Mouse (Mus musculus) small intestine, adult 2 months (tissue): ENCODE measurements around the gene Tom1. TPM values are rescaled to one million over a fixed set of nuclear protein-coding genes. Genes with fewer than 3 reads are reported as not detected.

Experiments
- H3K27ac ChIP-seq: fragments of 200-500 bp; 2 replicates; pipeline ENCODE4 v1.5.1; 2012; ENCODE audit warnings: low read depth, low read length, control low read depth, inconsistent platforms; ENCODE audit not compliant: insufficient read depth
- H3K27me3 ChIP-seq: fragments of 200-500 bp; 2 replicates; pipeline ENCODE4 v1.6.1; 2012; ENCODE audit warnings: mild to moderate bottlenecking, moderate library complexity, low read length, inconsistent platforms; ENCODE audit not compliant: control insufficient read depth, insufficient read depth
- H3K36me3 ChIP-seq: fragments of 200-500 bp; 2 replicates; pipeline ENCODE4 v1.6.1; 2012; ENCODE audit warnings: mild to moderate bottlenecking, low read length, control low read depth, inconsistent platforms; ENCODE audit not compliant: control insufficient read depth, insufficient read depth
- H3K4me1 ChIP-seq: fragments of 200-500 bp; 2 replicates; pipeline ENCODE4 v1.6.1; 2012; ENCODE audit warnings: low read length, inconsistent platforms, mixed read lengths; ENCODE audit not compliant: control insufficient read depth, insufficient read depth, insufficient read length
- H3K4me3 ChIP-seq: fragments of 200-500 bp; 2 replicates; pipeline ENCODE4 v1.5.1; 2012; ENCODE audit warnings: low read depth, mild to moderate bottlenecking, control low read depth, inconsistent platforms, low read length, moderate library complexity
- CTCF ChIP-seq: fragments of 200-500 bp; IDR thresholded peaks from 2 replicates; pipeline ENCODE4 v1.5.1; 2012; ENCODE audit warnings: low read depth, mild to moderate bottlenecking, control low read depth, inconsistent platforms, low read length, moderate library complexity, mixed read lengths; ENCODE audit not compliant: insufficient replicate concordance, insufficient read length; ENCODE audit errors: extremely low read depth
- POLR2A ChIP-seq: fragments of 200-500 bp; IDR thresholded peaks from 2 replicates; pipeline ENCODE4 v1.6.1; 2012; ENCODE audit warnings: low read depth, mild to moderate bottlenecking, control low read depth, inconsistent platforms, low read length, moderate library complexity
- WGBS: fragments of 180-500 bp; shearing (Covaris S2); methylation state at CpG from one replicate; pipeline ENCODE4 v1.1.7; 2018; 5-methylcytosine and 5-hydroxymethylcytosine counted together
- polyA plus RNA-seq: library from polyadenylated mRNA; depleted of rRNA; stranded (reverse); fragments of >200 nt; gene quantifications from 2 replicates; pipeline ENCODE4 v1.2.3, GENCODE M21; 2012

Tom1 gene
- polyA plus RNA-seq, 1 experiment, result 28.0 TPM

- TF ChIP-seq POLR2A, result no peak
- no peak for TF ChIP-seq CTCF
- Histone ChIP-seq H3K4me3 (no peak overlapping the region), H3K36me3 (peaks cover 30% of the 10 kb centered on the region), H3K4me1 (no peaks in the 10 kb centered on the region), H3K27me3 (no peaks in the 10 kb centered on the region), H3K27ac (no peak overlapping the region)
- WGBS, result 88% methylated on average over 3 of the region's 3 CpGs
Observed at GRCm38 (mm10) chr8:75000431-75000830, 33.1 kb upstream of the Tom1 start.

DNA sequence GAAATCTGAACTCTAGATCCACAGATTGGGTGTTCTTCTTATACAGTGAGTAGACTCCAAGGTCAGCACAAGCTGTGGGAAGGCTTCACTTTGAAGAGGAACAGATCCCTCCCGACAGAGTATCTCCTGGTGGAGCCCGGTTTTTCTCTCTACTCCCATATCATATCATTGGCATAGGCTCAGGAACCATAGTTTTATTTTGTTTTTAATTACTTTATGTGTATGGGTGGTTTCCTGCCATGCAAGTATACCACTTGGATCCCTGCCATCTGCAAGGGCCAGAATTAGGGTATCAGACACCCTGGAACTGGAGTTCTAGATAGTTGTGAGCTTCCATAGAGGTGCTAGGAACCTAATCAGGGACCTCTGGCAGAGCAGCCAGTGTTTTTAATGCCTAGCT is 24.7 kb upstream of the Tom1 start:
- H3K36me3 ChIP-seq, result peaks cover 6% of the 10 kb centered on the region; the same call in 1 of the 2 replicates
- H3K27me3 ChIP-seq, result no peaks in the 10 kb centered on the region
- no peak overlapping the region for H3K4me3 ChIP-seq
- H3K4me1 ChIP-seq, result no peaks in the 10 kb centered on the region
- no peak overlapping the region for H3K27ac ChIP-seq
- WGBS, result 66% methylated on average over 2 of the region's 2 CpGs
- TF ChIP-seq CTCF, result no peak
- TF ChIP-seq POLR2A, result no peak

GRCm38 (mm10) chr8:75013557-75013956 is 19.9 kb upstream of the Tom1 start:
- TF ChIP-seq POLR2A (no peak), CTCF (no peak)
- Histone ChIP-seq H3K4me3 (no peak overlapping the region), H3K27me3 (no peaks in the 10 kb centered on the region), H3K4me1 (no peaks in the 10 kb centered on the region), H3K36me3 (peaks cover 2% of the 10 kb centered on the region; the same call in 1 of the 2 replicates), H3K27ac (no peak overlapping the region)
- WGBS, result 67% methylated on average over 2 of the region's 2 CpGs

- 73% methylated on average over 3 of the region's 3 CpGs for WGBS
- TF ChIP-seq POLR2A (no peak), CTCF (no peak)
- H3K27ac ChIP-seq, result no peak overlapping the region
- no peaks in the 10 kb centered on the region for H3K27me3 ChIP-seq
- H3K4me1 ChIP-seq, result no peaks in the 10 kb centered on the region
- peaks cover 1% of the 10 kb centered on the region; the same call in 1 of the 2 replicates for H3K36me3 ChIP-seq
- H3K4me3 ChIP-seq, result no peak overlapping the region
Observed at GRCm38 (mm10) chr8:75013964-75014363, 19.5 kb upstream of the Tom1 start.

GRCm38 (mm10) chr8:75015981-75016380 is 17.5 kb upstream of the Tom1 start:
- no peak overlapping the region for H3K4me3 ChIP-seq
- TF ChIP-seq POLR2A, result no peak
- no peak for TF ChIP-seq CTCF
- WGBS, result 60% methylated on average over 2 of the region's 2 CpGs
- 0 out of 2 replicates have a peak, but pooled peaks cover 3% of the 10 kb centered on the region for H3K36me3 ChIP-seq
- no peaks in the 10 kb centered on the region for H3K27me3 ChIP-seq
- H3K27ac ChIP-seq, result no peak overlapping the region
- H3K4me1 ChIP-seq, result no peaks in the 10 kb centered on the region

DNA sequence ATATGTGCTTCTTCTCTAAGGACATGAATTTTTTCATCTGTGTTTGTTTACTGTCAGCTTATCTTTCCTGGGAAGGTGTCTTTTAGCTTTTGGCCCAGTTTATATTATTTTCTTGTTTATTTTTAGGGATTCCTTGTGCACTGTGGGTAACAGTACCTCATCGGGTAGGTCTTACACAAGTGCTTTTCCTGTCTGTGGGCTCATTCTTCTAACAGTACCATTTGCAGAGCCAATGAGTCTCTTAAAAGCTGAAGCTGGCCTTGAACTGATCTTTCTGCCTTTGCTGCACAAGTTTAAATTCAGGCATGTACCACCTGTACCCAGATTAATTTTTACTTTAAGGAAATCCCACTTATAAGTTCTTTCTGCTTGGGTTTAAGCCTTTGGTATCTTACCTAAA is 17.1 kb upstream of the Tom1 start:
- H3K4me3 ChIP-seq, result no peak overlapping the region
- H3K27me3 ChIP-seq, result no peaks in the 10 kb centered on the region
- TF ChIP-seq POLR2A, result no peak
- H3K4me1 ChIP-seq, result no peaks in the 10 kb centered on the region
- 65% methylated on average over 1 of the region's 1 CpGs for WGBS
- H3K27ac ChIP-seq, result no peak overlapping the region
- 0 out of 2 replicates have a peak, but pooled peaks cover 3% of the 10 kb centered on the region for H3K36me3 ChIP-seq

DNA sequence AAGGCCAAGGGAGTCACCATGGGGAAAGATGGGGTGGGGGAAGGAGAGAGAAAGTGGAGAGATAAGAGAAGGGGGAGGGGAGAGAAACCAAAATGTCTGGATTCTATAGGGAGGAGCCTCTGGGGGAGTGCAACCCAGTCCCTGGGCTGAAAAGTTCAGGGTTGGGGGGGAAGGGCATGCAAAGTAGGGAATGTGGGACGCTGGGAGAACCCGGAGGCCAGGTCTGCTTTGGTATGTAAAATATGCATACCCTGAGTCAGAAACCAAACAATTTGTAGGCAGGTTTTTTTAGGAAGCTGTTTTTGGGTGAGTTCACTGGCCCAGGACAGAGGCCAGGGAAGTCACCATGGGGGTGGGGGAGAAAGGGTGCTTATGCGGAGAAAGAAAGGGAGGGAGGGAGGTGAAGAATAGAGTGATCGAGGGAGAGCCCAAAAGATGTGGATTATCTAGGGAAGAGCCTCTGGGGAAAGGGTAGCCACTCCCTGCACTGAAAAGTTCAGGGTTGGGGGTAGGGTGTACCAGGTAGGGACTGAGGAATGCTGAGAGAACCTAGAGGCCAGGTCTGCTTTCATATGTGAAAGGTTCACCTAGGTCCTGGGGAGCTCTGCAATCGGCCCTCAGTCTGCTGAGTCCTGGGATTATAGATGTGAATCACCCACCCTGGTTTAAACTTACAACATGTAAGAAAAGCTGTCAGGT is 15.1 kb upstream of the Tom1 start:
- Histone ChIP-seq H3K27ac (no peak overlapping the region), H3K36me3 (peaks cover 18% of the 10 kb centered on the region), H3K4me1 (no peaks in the 10 kb centered on the region), H3K27me3 (no peaks in the 10 kb centered on the region), H3K4me3 (no peak overlapping the region)
- 75% methylated on average over 5 of the region's 5 CpGs for WGBS
- TF ChIP-seq CTCF (no peak), POLR2A (no peak)
